Mouse (Mus musculus) spleen, postnatal 14 days (tissue): ENCODE measurements around the gene 0610030E20Rik.

ENCODE experiments used
- DNase-seq, 2 experiments: peaks; one replicate each; pipeline ENCODE4 v3.0.0; 2021 to 2022; ENCODE audit warnings: low spot score in 2 of 2

0610030E20Rik gene

DNA sequence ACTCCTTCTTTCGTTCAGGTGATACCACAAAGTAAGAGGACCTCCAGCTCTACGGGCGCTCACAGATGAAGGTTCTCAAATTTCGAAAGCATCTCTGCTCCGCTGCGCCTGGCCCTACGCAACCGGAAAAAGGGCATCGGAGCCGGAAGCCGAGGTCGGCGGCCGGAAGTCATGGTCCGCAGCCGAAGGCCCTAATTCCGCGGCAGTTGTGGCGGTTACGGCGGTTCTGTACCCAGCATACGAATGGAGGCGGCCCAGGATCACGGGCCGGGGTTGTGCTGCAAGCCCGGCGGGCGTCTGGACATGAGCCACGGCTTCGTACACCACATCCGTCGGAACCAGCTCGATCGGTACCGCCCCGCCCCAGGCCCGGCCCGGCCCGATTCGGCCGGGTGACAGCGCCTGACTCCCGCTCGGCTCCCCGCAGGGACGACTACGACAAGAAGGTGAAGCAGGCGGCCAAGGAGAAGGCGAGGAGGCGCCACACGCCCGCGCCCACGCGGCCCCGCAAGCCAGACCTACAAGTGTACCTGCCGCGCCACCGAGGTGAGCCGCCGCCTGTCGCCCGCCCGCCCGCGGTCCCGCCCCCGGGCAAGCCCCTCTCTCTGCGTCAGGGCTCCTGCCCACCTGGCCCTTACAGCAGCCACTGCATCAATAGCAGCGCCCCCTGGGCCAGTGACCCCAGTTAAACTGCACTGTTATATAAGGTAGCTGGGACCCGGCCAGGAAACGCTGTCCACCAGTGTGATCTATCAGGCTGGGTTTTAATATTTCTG, at the start of gene 0610030E20Rik:
0610030E20Rik (plus strand) TSS at position 152 of the 776 bp plus-strand sequence.
- peak; percentile 66 to 73 for DNase-seq

- DNase-seq = no peak
These were observed 49.3 kb upstream of the 0610030E20Rik start for GRCm38 (mm10) chr6:72297825-72298224.

- DNase-seq = no peak
These were observed 44.7 kb upstream of the 0610030E20Rik start for GRCm38 (mm10) chr6:72302349-72302925.

- DNase-seq = no peak
These were observed 43.6 kb upstream of the 0610030E20Rik start for GRCm38 (mm10) chr6:72303510-72303909.

DNA sequence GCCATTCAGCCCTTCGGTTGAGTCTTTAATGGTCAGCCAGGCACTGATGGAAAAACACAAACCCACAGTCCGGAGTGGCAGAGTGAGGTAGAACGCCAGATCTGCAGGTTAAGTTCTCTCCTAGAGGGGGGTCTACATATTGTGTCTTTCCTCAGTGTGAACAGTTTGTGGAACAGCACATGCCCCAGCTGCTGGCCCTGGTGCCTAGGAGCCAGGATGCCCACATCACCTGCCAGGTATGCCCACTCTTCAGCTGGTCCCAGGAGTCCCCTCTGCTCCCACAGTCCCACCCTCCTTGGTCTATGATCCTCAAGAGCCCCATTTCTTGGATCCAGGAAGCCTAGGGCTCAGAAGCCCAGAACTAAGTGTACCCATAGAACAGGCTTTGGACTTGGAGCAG, 34.9 kb upstream of the 0610030E20Rik start:
- DNase-seq = no peak

DNA sequence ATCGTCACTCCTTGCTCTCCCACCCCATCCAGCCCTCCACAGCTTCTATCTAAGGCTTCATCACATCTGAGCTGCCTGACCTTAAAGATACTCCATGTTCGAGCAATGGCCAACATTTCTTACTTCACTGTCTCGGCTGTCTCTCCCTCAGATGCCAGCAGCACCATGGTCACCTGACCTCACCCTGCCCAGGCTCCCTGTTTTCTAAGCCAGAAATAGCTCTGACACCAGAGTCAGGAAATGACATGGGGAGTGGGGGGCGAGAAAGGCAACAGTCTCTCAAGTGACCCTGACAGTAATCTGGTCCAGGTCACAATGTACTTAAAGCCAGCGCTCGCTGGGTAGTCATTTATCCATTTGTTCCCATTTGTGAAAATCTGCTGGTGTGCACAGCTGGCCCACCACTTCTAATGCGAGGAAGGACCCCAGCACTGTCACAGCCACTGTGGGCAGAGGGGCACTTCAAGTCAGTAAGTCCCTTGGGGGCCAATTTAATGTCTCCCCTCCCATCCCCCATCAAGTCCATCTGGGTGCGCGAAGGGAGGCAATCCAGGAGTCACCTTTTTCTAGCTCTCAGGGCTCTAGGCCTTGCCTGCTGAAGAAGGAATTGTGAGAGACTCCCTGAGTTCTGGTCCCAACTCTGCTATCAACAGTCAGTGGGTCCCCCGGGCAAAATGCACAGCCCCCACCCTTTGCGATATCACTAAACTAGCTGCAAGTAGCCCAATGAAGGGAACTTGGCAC, 33.8 kb upstream of the 0610030E20Rik start:
- DNase-seq = no peak

DNA sequence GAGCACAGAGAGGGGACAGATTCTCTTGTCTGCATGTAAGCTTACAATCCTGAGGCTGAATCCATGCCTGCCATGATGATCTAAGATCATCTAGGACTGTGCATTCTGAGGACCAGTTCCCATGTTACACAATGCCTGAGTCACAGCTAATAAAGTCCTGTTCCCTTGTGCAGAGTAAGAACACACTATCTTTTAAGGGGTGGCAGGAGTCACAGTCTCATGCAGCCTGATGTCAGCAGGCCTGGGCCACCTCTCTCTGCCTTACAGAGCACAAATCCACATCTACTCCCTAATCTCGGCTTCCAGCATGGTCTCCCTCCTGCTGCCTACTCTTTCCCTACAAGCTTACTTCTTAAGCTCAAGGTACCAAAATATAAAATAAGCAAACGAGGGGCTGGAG, 31.7 kb upstream of the 0610030E20Rik start:
- no peak for DNase-seq

DNA sequence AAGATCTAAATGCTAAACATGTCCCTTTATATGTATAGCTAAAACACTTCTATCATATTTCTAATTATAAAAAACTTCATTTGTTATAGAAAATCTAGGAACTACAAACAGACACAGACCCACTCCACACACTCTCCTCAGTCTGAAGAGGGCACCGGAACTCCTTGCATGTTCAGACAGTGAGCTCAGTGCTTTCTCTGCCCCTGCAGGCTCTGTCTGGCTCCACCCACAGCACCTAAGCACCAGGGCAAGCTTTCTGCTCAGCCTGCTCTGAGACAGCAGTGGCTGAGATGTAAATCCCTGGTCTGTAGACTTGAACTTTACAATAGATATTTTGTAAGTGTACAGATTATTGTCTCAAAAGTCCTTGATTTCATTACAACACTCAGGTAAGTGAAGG, 31.1 kb upstream of the 0610030E20Rik start:
- no peak for DNase-seq

GRCm38 (mm10) chr6:72318440-72318839, 28.7 kb upstream of the 0610030E20Rik start:
- no peak for DNase-seq

DNA sequence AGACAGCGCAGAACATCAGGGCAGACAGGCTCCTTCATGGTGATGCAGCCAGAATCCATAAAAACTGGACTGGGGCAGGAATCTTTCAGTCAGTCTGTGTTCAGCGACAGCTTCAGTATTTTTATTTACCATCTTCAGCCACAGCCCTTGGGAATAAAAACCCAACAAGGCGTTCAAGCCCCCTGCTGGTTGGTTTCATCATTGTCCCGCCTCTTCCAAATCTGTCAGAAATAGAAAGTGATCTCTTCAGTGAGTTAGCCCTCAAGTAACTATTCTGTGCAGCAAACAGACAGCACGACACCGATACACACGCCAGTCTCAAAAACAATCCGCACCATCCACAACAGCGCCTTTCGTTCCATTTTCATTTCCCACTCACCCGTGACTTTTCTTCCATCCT, 28.1 kb upstream of the 0610030E20Rik start:
- peak in 1 of 2 experiments; percentile 32 for DNase-seq

DNA sequence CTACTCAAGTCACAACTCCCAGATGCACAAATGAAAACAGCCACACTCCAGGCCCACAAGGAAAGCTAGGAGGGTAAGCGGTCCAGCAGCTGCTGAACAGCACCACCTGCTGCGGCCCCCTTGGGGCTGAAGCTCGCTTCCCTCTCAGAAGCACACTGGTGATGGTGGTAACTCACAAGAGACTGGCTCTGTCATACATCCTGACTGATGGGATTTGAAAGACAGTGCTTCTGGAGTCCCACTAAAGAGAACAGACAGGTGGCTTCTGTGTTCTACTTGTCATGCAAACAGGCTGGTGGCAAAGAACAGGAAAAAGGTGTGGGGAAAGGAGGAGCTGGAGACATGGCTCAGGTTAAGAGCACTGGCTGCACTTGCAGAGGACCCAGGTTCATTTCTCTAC, 24.2 kb upstream of the 0610030E20Rik start:
- no peak for DNase-seq

DNA sequence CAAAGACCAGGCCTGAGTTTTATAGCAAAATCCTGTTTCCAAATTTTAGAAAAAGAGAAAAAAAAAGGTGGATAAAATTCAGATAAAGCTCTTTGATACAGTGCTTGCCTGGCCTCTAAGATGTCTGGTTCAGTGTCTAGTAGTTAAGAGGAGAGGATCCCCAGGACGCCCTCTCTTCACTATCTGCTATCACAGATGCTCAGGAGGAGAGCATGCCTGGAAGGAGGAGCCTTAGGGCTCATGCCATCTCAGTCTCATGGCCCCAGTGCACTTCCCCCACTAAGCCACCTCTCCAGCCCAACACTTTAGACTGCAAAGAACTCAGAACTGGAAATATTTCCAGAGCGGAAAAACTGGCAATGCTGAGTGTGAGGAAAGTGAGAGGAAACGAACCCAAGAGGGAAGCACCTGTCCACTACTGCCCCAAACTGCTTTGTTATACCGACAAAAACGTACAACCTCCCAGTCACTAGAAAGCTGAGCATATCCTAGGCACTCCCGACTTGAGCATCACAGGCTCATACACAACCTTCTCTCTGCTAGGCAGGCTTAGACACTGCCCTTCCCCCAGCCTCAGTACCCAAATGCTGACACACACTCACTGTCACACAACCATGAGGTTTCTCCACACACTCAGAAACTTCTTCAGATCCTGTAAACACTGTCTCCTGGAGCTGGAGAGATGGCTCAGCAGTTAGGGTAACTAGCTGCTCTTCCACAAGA, 23.2 kb upstream of the 0610030E20Rik start:
- DNase-seq = no peak

DNA sequence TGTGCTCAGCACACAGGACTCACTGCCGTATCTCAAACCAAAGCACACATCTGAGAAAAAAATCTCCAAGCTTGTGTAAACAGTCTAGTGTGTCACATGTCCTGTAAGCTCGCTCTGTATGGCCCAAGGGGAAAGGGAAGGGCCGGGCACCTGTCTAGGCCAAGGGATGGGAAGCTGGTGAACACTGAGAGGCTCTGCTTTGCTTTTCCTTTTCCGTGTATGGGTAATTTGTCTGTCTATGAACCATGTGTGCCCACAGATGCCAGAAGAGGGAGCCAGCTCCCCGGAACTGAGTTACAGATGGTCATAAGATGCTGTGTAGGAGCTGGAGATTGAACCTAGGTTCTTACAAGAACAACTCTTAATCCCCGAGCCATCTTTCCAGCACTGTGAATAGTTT, 20.8 kb upstream of the 0610030E20Rik start:
- DNase-seq = no peak

GRCm38 (mm10) chr6:72329019-72329418, 18.1 kb upstream of the 0610030E20Rik start:
- DNase-seq = no peak

GRCm38 (mm10) chr6:72330133-72330532, 17.0 kb upstream of the 0610030E20Rik start:
- DNase-seq = no peak

GRCm38 (mm10) chr6:72333111-72333510, 14.0 kb upstream of the 0610030E20Rik start:
- no peak for DNase-seq

GRCm38 (mm10) chr6:72340481-72340880, 6.6 kb upstream of the 0610030E20Rik start:
- no peak for DNase-seq

DNA sequence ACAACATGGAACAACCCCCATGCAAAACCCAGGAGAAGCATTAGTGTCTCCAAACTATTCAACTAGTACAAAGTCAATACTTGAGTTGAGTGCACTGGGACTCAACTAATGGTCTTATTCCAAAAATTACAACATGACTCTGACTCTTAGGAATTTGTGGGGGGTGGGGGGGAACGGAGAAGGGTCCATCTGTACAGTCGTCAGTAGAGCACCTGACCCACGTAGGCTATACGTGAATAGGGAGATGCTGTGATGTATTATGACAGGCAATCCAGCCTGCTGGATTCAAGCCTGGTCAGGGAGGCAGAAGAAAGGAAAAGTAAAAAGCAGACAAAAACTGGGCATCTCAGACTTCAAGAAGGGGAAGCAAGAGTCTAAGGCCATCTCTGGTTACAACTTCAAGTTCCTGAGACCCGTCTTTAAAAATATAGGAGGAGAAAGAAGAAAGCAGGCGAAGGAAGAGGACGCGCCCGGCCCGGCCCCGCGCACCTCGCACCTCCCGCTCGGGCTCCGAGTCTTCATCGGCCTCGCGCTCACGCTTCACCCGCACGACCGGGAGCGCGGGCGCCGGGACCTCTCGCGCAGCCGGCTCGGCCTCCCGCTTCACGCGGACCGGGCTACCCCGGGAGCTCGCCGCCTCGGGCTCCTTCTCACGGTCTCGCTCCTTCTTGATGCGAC, 2.6 kb upstream of the 0610030E20Rik start:
- no peak for DNase-seq

DNA sequence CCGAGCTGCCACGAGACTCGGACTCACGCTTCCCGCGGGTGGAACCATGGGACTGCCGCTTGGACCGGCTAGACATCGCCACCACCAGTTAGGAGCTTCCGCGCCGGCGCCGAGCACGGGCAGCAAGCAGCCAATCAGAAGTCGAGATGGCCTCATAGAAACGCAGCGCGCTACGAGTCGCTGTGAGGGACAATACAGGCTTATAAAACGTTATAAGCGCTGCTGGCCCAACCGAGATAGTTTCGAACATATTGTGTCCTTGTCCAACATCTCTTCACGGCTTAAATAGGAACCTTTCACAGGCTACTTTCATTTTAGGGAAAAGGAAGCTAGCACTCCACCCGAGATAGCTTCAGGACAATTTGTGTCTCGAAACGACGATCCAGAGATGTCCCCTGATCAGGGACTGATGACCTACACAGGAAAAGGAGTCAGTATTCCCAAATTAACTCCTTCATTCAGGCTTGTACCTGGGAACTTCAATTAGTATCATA, 2.0 kb upstream of the 0610030E20Rik start, which contains the start of gene Usp39:
Usp39 (minus strand) TSS at position 111 of the 494 bp plus-strand sequence.
- DNase-seq = peak; percentile 86 to 87

- DNase-seq = no peak
These were observed 1.5 kb upstream of the 0610030E20Rik start for GRCm38 (mm10) chr6:72345633-72346032.

GRCm38 (mm10) chr6:72346261-72346660, 856 bp upstream of the 0610030E20Rik start:
- no peak for DNase-seq
